Mouse (Mus musculus): Measurements from ENCODE around the gene Gm45021. TPM values are rescaled to one million over a fixed set of nuclear protein-coding genes. Genes with fewer than 3 reads are reported as not detected.

Gene Gm45021
- polyA plus RNA-seq (2015; fragmentation: Illumina TruSeq; extraction: RNeasy Lipid Tissue Mini Kit (QIAGEN cat#74804); ENCODE audit: low read depth, low replicate concordance), result not detected

GRCm38 (mm10) chr6:48589194-48589750, at the start of gene Gm45021:
Gene Gm45021 (plus strand): TSS chr6:48589610.

GRCm38 (mm10) chr6:48554280-48555103, 34.9 kb upstream of the Gm45021 start, which contains the start of gene Lrrc61:
Gene Lrrc61 (plus strand): TSS chr6:48554796.

GRCm38 (mm10) chr6:48572572-48573061, 16.8 kb upstream of the Gm45021 start, which contains the start of gene Rarres2:
Gene Rarres2 (minus strand): TSS chr6:48572789.

GRCm38 (mm10) chr6:48593158-48594042, 4.0 kb downstream of the Gm45021 start, which contains the start of the genes Repin1 and Gm44965:
Gene Repin1 (plus strand): TSS chr6:48593883.
Gene Gm44965 (plus strand): TSS chr6:48593941.

GRCm38 (mm10) chr6:48601271-48602079, 12.1 kb downstream of the Gm45021 start, which contains the start of gene Zfp775:
Gene Zfp775 (plus strand): TSS chr6:48602063.

GRCm38 (mm10) chr6:48626464-48626863, 37.1 kb downstream of the Gm45021 start, which contains the start of gene AI854703:
Gene AI854703 (plus strand): TSS chr6:48626764.

GRCm38 (mm10) chr6:48646995-48647394, 57.6 kb downstream of the Gm45021 start, which contains the start of gene Gimap8:
Gene Gimap8 (plus strand): TSS chr6:48647234.

Other genes starting within 250 kb of the Gm45021 start
- gene Krba1, start 194.0 kb upstream of the Gm45021 start, polyA plus RNA-seq (2015; fragmentation: Illumina TruSeq; extraction: RNeasy Lipid Tissue Mini Kit (QIAGEN cat#74804); ENCODE audit: low read depth, low replicate concordance), result 24.2 TPM
- gene Zfp467, start 143.8 kb upstream of the Gm45021 start, polyA plus RNA-seq (2015; fragmentation: Illumina TruSeq; extraction: RNeasy Lipid Tissue Mini Kit (QIAGEN cat#74804); ENCODE audit: low read depth, low replicate concordance), result 26.2 TPM
- 2.0 TPM for gene Sspo, start 141.4 kb upstream of the Gm45021 start, polyA plus RNA-seq (2015; fragmentation: Illumina TruSeq; extraction: RNeasy Lipid Tissue Mini Kit (QIAGEN cat#74804); ENCODE audit: low read depth, low replicate concordance)
- 496 TPM for gene Atp6v0e2, start 52.0 kb upstream of the Gm45021 start, polyA plus RNA-seq (2015; fragmentation: Illumina TruSeq; extraction: RNeasy Lipid Tissue Mini Kit (QIAGEN cat#74804); ENCODE audit: low read depth, low replicate concordance)
- gene Lrrc61, start 34.8 kb upstream of the Gm45021 start, polyA plus RNA-seq (2015; fragmentation: Illumina TruSeq; extraction: RNeasy Lipid Tissue Mini Kit (QIAGEN cat#74804); ENCODE audit: low read depth, low replicate concordance), result 29.1 TPM
- gene Rarres2, start 16.8 kb upstream of the Gm45021 start, polyA plus RNA-seq (2015; fragmentation: Illumina TruSeq; extraction: RNeasy Lipid Tissue Mini Kit (QIAGEN cat#74804); ENCODE audit: low read depth, low replicate concordance), result 35.5 TPM
- gene Repin1, start 4.3 kb downstream of the Gm45021 start, polyA plus RNA-seq (2015; fragmentation: Illumina TruSeq; extraction: RNeasy Lipid Tissue Mini Kit (QIAGEN cat#74804); ENCODE audit: low read depth, low replicate concordance), result 33.0 TPM
- not detected for gene Gm44965, start 4.3 kb downstream of the Gm45021 start, polyA plus RNA-seq (2015; fragmentation: Illumina TruSeq; extraction: RNeasy Lipid Tissue Mini Kit (QIAGEN cat#74804); ENCODE audit: low read depth, low replicate concordance)
- gene Zfp775, start 12.5 kb downstream of the Gm45021 start, polyA plus RNA-seq (2015; fragmentation: Illumina TruSeq; extraction: RNeasy Lipid Tissue Mini Kit (QIAGEN cat#74804); ENCODE audit: low read depth, low replicate concordance), result 5.2 TPM
- gene AI854703, start 37.2 kb downstream of the Gm45021 start, polyA plus RNA-seq (2015; fragmentation: Illumina TruSeq; extraction: RNeasy Lipid Tissue Mini Kit (QIAGEN cat#74804); ENCODE audit: low read depth, low replicate concordance), result 20.7 TPM
- 1.4 TPM for gene Gimap8, start 57.6 kb downstream of the Gm45021 start, polyA plus RNA-seq (2015; fragmentation: Illumina TruSeq; extraction: RNeasy Lipid Tissue Mini Kit (QIAGEN cat#74804); ENCODE audit: low read depth, low replicate concordance)
- gene Gimap9, start 86.5 kb downstream of the Gm45021 start, polyA plus RNA-seq (2015; fragmentation: Illumina TruSeq; extraction: RNeasy Lipid Tissue Mini Kit (QIAGEN cat#74804); ENCODE audit: low read depth, low replicate concordance), result 1.00 TPM
- 0.89 TPM for gene Gimap4, start 94.9 kb downstream of the Gm45021 start, polyA plus RNA-seq (2015; fragmentation: Illumina TruSeq; extraction: RNeasy Lipid Tissue Mini Kit (QIAGEN cat#74804); ENCODE audit: low read depth, low replicate concordance)
- 6.6 TPM for gene Gimap6, start 118.6 kb downstream of the Gm45021 start, polyA plus RNA-seq (2015; fragmentation: Illumina TruSeq; extraction: RNeasy Lipid Tissue Mini Kit (QIAGEN cat#74804); ENCODE audit: low read depth, low replicate concordance)
- gene Gm28053, start 129.0 kb downstream of the Gm45021 start, polyA plus RNA-seq (2015; fragmentation: Illumina TruSeq; extraction: RNeasy Lipid Tissue Mini Kit (QIAGEN cat#74804); ENCODE audit: low read depth, low replicate concordance), result not detected
- not detected for gene Gimap7, start 129.0 kb downstream of the Gm45021 start, polyA plus RNA-seq (2015; fragmentation: Illumina TruSeq; extraction: RNeasy Lipid Tissue Mini Kit (QIAGEN cat#74804); ENCODE audit: low read depth, low replicate concordance)
- gene Gimap1, start 149.4 kb downstream of the Gm45021 start, polyA plus RNA-seq (2015; fragmentation: Illumina TruSeq; extraction: RNeasy Lipid Tissue Mini Kit (QIAGEN cat#74804); ENCODE audit: low read depth, low replicate concordance), result 1.9 TPM
- 0.22 TPM for gene Gimap5, start 156.6 kb downstream of the Gm45021 start, polyA plus RNA-seq (2015; fragmentation: Illumina TruSeq; extraction: RNeasy Lipid Tissue Mini Kit (QIAGEN cat#74804); ENCODE audit: low read depth, low replicate concordance)
- gene Gimap3, start 181.2 kb downstream of the Gm45021 start, polyA plus RNA-seq (2015; fragmentation: Illumina TruSeq; extraction: RNeasy Lipid Tissue Mini Kit (QIAGEN cat#74804); ENCODE audit: low read depth, low replicate concordance), result 0.30 TPM

Data from brain, adult 10 weeks (tissue).